Mouse (Mus musculus) myocyte (in vitro differentiated cells): ENCODE results near the gene Bloc1s4.

Experiments
- CEBPB ChIP-seq: IDR thresholded peaks from 2 replicates; pipeline ENCODE4 v1.6.1; 2011; ENCODE audit warnings: mild to moderate bottlenecking, moderate library complexity; ENCODE audit not compliant: poor library complexity, insufficient read depth, severe bottlenecking
- E2F4 ChIP-seq: IDR thresholded peaks from one replicate; pipeline ENCODE4 v1.6.1; 2011; ENCODE audit warnings: mild to moderate bottlenecking, control low read depth, moderate library complexity; ENCODE audit not compliant: insufficient read depth
- MAX ChIP-seq: IDR thresholded peaks from one replicate; pipeline ENCODE4 v1.6.1; 2011; ENCODE audit warnings: low read depth, mild to moderate bottlenecking, control low read depth
- MYOD1 ChIP-seq, 3 experiments: IDR thresholded peaks; one replicate each; pipeline ENCODE4 v1.6.1; 2011; ENCODE audit warnings: control low read depth in 2 of 3, low read depth in 2 of 3, mild to moderate bottlenecking in 2 of 3, moderate library complexity in 1 of 3; ENCODE audit not compliant: insufficient read length in 2 of 3, control insufficient read depth in 1 of 3
- POLR2A ChIP-seq: IDR thresholded peaks from one replicate; pipeline ENCODE4 v1.6.1; 2011; ENCODE audit warnings: low read depth, mild to moderate bottlenecking, control low read depth, moderate library complexity; ENCODE audit not compliant: insufficient read length
- POLR2AphosphoS2 ChIP-seq: IDR thresholded peaks from one replicate; pipeline ENCODE4 v1.6.1; 2011; ENCODE audit warnings: low read depth, control low read depth; ENCODE audit not compliant: insufficient read length

DNA sequence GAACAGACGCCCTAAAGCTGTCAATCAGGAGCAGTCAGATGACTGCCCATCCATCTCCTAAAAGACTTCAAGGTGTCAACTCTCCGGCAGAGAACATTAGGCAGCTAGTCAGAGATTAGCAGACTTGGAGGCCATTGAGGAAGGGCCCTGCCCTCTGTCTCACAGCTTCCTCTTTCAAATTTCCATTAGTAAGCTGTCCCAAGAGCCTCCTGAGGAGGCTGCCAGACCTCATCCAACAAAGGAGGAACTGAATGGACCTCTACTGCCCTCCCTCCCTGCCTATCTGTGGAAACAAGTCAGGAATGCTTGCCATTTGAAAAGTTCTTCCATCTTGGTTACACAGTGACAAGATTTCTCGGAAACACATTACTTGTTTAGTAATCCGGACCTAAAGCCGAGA lies 36.6 kb downstream of the Bloc1s4 start:
- TF ChIP-seq CEBPB (no peak), POLR2A (no peak), MAX (no peak), MYOD1 (IDR thresholded peaks at IDR 0.05; ENCODE audit: control insufficient read depth in 1 of 3, insufficient read length in 2 of 3, low read depth in 2 of 3) (no peak), E2F4 (no peak), POLR2AphosphoS2 (no peak)
